Mouse (Mus musculus) heart, adult 18-20 months (tissue): ENCODE data around the gene Nav2. TPM values are rescaled to one million over a fixed set of nuclear protein-coding genes. Genes with fewer than 3 reads are reported as not detected.

ENCODE experiments used
- DNase-seq, 2 experiments: peaks; one replicate each; pipeline ENCODE4 v3.0.0; 2021 to 2022; ENCODE audit warnings: mixed read lengths in 1 of 2
- total RNA-seq, 2 experiments: library from RNA; stranded (reverse); gene quantifications; 2 replicates each; pipeline ENCODE4 v1.2.3; 2021

The Nav2 gene
- total RNA-seq, 2 experiments from 2014 or later, result 35.5 to 45.2 TPM

- peak in 1 of 2 experiments; percentile 11 for DNase-seq
Measured at GRCm38 (mm10) chr7:49334163-49334562, 425.6 kb downstream of the Nav2 start.

GRCm38 (mm10) chr7:49335056-49335455 is 426.5 kb downstream of the Nav2 start:
- DNase-seq, result no peak

DNA sequence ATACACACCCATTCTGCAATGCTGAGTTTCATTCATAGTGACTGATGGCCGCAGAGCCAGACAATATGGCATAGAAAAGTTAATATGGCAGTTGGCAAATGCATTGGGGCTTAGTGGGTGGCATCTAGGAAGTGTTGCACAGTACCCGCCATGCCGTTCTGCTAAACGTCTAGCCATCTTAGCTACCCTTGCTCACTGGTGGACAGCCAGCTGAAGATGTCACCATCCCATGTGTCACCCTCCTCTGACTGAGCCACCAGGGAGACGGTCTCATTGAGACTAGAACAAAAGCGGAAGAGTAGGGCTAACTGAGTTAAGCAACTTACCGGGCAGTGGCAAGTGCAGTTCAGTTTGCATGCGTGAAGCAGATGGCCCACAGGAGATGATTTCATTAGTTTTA is 428.2 kb downstream of the Nav2 start:
- no peak for DNase-seq

DNA sequence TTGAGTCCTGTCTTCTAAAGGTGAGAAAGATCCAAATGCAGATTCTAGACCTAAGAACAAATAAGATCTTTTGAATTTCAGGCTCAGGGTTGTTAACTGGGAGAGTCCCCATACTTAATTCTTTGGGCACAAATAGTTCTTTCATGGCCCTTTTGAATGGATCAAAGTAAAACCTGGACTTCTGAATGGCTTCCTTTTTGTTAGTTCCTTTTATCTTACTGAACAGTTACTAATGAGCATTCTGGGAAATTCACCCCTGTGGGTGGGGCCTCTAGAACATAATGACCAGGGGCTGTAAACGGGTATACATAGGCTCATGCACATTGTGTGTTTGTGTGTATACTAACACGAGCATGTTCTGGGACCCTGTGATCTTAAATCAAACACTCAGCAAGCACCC is 429.2 kb downstream of the Nav2 start:
- DNase-seq, result no peak

GRCm38 (mm10) chr7:49339953-49340352 is 431.4 kb downstream of the Nav2 start:
- DNase-seq, result no peak

GRCm38 (mm10) chr7:49341151-49341918 is 432.8 kb downstream of the Nav2 start:
- peak in 1 of 2 experiments; percentile 11 for DNase-seq

DNA sequence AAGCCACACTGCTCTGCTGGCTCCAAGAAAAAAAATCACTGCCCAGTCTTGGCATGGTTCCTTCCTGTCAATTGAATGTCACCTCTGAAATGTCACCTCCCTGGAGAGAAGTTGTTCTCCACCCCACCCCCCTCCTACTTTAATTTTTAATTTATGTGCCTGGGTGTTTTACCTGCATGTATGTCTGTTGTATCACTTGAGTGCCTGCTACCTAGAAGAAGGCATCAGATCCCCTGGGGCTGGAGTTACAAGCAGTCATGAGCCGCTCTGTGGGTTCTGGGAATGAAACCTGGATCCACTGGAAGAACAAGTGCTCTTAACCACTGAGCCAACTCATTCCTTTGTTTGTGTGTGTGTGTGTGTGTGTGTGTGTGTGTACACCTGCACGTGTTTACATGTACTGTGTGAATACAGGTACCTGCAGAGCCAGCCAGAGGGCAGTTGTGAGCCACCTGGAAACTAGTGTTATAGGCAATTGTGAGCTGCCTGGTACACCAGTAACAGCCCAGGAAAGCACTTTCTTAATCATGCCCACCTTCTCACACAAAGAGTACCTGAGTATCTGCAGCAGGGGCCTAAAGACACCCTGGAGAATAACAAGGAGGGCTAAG is 433.5 kb downstream of the Nav2 start:
- DNase-seq, result peak; percentile 26 to 28

GRCm38 (mm10) chr7:49342556-49343080 is 434.1 kb downstream of the Nav2 start:
- DNase-seq, result no peak

- DNase-seq, result peak; percentile 43 to 44
Measured at GRCm38 (mm10) chr7:49343081-49343600, 434.6 kb downstream of the Nav2 start.

DNA sequence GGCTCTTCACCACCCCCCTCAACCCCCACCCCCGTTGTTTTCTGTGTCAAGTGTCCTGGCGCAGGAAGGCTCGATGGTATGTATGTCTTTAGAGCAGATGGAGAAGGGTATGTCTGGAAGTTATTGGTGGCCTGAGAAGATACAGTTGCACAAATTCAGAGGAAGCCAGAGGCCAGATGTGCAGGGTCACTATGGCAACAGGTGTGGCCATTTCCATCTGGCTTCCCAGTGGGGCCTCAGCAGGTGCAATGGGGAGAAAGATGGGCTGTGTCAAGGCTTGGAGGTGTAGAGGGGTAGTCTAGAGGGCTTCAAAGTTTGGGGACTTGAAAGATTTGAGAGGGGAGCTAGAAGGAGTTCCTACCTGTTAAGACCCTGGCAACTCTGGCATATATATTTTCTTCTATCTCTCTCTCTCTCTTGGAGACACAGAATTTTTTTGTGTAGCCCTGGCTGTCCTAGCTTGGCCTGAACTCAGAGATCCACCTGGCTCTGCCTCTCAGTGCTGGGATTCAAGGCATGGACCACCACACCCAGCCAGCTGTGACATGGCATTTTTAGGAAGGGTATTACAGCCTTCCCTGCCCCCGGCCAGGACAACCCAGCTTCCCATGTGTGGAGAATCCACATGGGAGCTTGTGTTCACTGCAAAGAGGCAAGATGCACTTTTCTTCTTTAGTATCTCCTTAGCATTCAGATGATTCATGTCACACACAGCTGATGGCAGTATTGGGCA is 435.4 kb downstream of the Nav2 start:
- DNase-seq, result no peak

DNA sequence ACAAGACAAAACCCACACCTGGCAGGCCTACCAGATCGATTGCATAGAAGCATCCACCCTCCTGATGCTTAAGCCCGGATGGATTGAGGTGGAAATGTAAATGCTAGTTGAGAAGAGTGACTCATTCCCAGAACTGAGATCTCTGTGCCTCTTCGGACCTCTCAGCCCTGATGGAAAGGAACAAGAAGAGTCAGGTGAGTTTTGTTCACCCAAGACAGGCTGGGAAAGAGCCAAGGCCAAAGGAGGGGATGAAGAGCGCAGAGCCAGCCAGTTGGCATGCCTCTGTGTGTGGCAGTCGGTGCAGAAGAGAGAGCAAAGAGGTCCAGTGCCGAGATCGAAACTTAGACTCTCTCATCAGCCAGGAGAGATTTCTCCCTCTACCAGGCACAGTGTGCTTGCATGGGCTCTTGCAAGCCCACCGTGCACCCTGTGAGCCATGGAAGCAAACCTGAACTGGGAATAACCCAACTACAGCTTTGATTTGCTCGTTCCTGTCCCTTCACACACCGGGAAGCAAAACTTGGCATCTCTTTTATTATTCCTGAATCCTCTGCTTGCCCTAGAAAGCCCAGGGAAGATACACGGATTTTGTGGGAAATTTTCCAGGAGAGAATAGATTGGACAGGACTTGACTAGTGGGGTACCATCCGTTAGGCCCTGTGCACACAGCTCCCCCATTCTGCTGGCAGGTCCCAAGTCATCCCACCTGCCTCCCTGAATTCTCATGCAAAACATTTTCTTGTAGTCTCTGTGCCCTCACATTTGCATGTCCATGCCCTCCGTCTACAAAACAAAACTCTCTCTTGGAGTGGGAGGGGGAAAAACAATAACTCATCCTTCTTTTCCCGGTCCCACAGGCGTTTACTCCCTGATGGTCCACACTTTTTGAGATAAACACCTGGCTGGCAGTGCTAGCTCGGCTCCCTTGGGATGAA is 439.1 kb downstream of the Nav2 start:
- peak; percentile 52 to 54 for DNase-seq

DNA sequence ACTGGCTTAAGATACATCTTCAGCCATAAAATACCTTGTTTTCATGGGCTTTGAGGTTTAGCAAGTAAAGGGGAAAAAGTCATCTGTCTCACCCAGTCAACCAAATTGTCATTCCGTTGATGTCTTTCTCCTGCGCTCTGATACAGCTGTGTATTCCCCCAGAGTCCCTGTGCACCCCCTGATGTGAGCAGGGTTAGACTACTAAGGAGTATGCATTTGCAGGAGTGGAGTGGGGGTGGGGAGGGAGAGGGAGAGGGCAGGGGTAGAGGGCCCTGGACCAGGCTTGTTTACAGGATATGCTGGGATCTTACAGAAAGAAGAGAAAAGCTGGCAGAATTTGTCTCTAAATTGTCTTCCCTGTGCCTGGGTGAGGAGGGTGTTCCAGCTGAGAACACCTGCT is 440.1 kb downstream of the Nav2 start:
- DNase-seq, result no peak

GRCm38 (mm10) chr7:49350321-49351007 is 441.9 kb downstream of the Nav2 start:
- no peak for DNase-seq

- no peak for DNase-seq
Measured at GRCm38 (mm10) chr7:49351596-49352258, 443.2 kb downstream of the Nav2 start.

DNA sequence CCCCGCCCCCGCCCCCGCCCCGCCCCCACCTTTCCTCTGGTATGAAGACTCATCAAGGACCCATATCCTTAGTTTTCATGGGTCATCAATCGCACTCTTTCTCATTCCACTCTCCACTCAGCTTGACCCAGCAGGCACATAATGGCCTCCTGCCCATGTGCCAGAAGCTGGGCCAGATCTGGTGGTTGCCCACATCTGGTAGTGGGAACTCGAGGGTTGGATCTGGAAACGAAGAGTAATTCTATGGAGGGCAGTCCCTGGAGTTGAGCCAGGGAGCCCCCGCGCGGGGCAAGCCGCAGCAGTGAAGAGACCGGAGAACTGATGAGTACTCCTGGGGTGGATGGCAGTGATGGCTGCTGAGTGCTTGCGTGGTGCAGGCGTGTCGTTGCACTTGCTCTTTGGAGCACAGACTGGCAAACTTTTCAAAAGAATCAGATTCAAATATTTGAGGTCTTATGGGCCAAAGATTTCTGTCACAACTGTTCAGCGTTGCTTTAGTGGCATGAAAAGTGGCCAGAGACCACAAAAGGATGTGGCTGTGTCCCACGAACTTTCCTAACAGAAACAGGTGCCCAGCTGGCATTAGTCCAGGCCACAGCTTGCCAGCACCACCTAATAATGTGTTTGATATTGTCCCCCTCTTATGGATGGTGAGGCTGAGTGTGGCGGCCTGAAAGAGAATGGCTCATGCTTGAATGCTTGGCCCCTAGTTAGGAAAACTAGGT is 449.1 kb downstream of the Nav2 start:
- DNase-seq, result no peak

DNA sequence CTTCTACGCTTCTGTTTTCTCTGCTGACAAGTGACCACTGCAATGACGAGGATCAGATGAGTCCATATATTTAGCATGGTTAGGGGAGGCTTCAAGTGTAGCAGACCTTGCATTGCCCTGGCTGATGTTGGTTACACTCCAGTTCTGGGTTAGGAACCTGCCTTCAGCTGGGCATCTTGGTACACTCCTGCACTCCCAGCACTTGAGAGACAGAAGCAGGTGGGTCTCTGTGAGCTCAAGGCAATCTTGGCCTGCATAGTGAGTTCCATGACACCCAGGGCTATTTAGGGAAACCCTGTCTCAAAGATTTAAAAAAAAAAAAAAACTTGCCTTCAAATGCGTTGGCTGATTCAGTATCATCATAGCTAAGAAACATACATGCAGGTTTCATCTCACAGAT is 450.6 kb downstream of the Nav2 start:
- no peak for DNase-seq

- DNase-seq, result no peak
Measured at GRCm38 (mm10) chr7:49360597-49360996, 452.1 kb downstream of the Nav2 start.

GRCm38 (mm10) chr7:49361465-49362090 is 453.1 kb downstream of the Nav2 start:
- DNase-seq, result no peak
